Mouse (Mus musculus) G1E (cell line): ENCODE measurements around the gene Gm42669. TPM values are rescaled to one million over a fixed set of nuclear protein-coding genes. Genes with fewer than 3 reads are reported as not detected.

Source experiments
- ATAC-seq: 2 replicates; pipeline ENCODE4 v1.8.0; 2016; ENCODE audit warnings: mild to moderate bottlenecking; ENCODE audit not compliant: insufficient number of reproducible peaks, poor library complexity, low FRiP score, severe bottlenecking; ENCODE audit errors: extremely low read depth
- DNase-seq: peaks from one replicate; pipeline ENCODE4 v3.0.0; 2012; ENCODE audit warnings: low spot score
- H3K27me3 ChIP-seq: 2 replicates; pipeline ENCODE4 v1.6.1; 2012; ENCODE audit warnings: mild to moderate bottlenecking, low read length, inconsistent platforms; ENCODE audit not compliant: insufficient read depth
- H3K36me3 ChIP-seq: replicated peaks from 2 replicates; pipeline ENCODE3; 2012; ENCODE audit warnings: mild to moderate bottlenecking, inconsistent platforms
- H3K4me1 ChIP-seq: 2 replicates; pipeline ENCODE4 v1.6.1; 2012; ENCODE audit warnings: low read depth, low read length, inconsistent platforms, mixed read lengths; ENCODE audit not compliant: insufficient read depth
- H3K4me3 ChIP-seq: 2 replicates; pipeline ENCODE4 v1.5.1; 2012; ENCODE audit warnings: low read depth, mild to moderate bottlenecking, inconsistent platforms, low read length, moderate library complexity, mixed read lengths
- H3K9me3 ChIP-seq: replicated peaks from 2 replicates; pipeline ENCODE4 v1.6.1; 2012; ENCODE audit warnings: inconsistent platforms
- CTCF ChIP-seq: IDR thresholded peaks from 2 replicates; pipeline ENCODE4 v1.5.1; 2012; ENCODE audit warnings: low read depth, low read length, inconsistent platforms, mixed read lengths
- GATA1 ChIP-seq: IDR thresholded peaks from 2 replicates; pipeline ENCODE4 v1.6.1; 2012; ENCODE audit warnings: borderline replicate concordance, low read length, inconsistent platforms, mixed read lengths
- GATA2 ChIP-seq: IDR thresholded peaks from 2 replicates; pipeline ENCODE4 v1.6.1; 2012; ENCODE audit warnings: low read depth, low read length, inconsistent platforms, borderline replicate concordance
- POLR2AphosphoS5 ChIP-seq: IDR thresholded peaks from 2 replicates; pipeline ENCODE4 v1.6.1; 2012; ENCODE audit warnings: low read depth, low read length, inconsistent platforms; ENCODE audit not compliant: insufficient replicate concordance
- TAL1 ChIP-seq: conservative IDR thresholded peaks from 2 replicates; pipeline ENCODE4 v1.6.1; 2012; ENCODE audit warnings: low read depth, low read length, inconsistent platforms, mixed read lengths
- polyA plus RNA-seq: library from polyadenylated mRNA; stranded (reverse); fragments of >175 nt; gene quantifications from 2 replicates; pipeline ENCODE4 v1.2.3, GENCODE M21; 2012
- total RNA-seq, 2 experiments: library from RNA; stranded (forward) in 1 of 2; stranded (reverse) in 1 of 2; fragments of 200-1000 nt in 1 of 2; fragments of >200 nt in 1 of 2; fragmentation: Nextera tagmentation in 1 of 2; gene quantifications; 2 replicates each; pipeline ENCODE4 v1.2.3; 2014 to 2017

Gene Gm42669
- total and polyA plus RNA-seq, 3 experiments: 0.16 to 0.20 TPM; not detected in 1

- Histone ChIP-seq H3K27me3 (no peaks in the 10 kb centered on the region), H3K4me1 (no peaks in the 10 kb centered on the region), H3K36me3 (peaks cover 12% of the 10 kb centered on the region), H3K9me3 (peaks cover 2% of the 10 kb centered on the region; the same call in 1 of the 2 replicates), H3K4me3 (no peak overlapping the region)
- DNase-seq (no peak), ATAC-seq (no peak)
- no peak for TF ChIP-seq TAL1
- TF ChIP-seq GATA2: no peak
Measured at GRCm38 (mm10) chr5:107498806-107499310, 8.6 kb upstream of the Gm42669 start.

DNA sequence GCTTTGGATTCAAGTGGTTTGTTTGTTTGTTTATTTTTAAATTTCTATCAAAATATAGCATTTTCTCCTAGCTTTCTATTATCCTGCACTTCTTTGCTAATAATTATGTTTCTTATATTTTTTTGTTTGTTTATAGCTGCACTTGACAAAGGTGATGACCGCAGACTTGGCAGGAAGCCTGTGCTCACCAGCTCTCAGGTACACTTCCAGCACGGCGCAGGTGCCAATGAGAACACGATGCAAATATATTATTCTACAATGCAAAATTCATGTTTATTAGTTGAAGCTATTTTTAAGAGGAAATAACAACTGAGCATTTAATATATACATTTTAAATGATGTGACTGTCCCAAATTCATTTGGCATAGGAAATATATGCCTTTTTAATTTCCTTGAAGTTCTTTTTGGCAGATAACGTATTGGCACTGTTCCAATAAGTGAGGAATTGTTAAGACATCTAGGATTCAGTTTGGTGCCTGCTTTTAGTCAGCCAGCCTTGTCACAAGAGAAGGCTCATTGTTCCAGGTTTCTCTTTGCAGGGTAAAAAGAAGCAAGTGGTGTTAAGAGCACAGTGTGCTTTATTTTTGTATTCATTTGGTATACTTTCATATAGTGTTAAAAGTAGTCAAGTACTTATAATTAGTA lies 7.4 kb upstream of the Gm42669 start:
- Histone ChIP-seq H3K9me3 (no peaks in the 10 kb centered on the region), H3K36me3 (peaks cover 14% of the 10 kb centered on the region), H3K4me1 (no peaks in the 10 kb centered on the region), H3K4me3 (no peak overlapping the region), H3K27me3 (no peaks in the 10 kb centered on the region)
- TF ChIP-seq CTCF (no peak), TAL1 (no peak), POLR2AphosphoS5 (no peak), GATA1 (no peak), GATA2 (no peak)
- DNase-seq (no peak), ATAC-seq (no peak)

DNA sequence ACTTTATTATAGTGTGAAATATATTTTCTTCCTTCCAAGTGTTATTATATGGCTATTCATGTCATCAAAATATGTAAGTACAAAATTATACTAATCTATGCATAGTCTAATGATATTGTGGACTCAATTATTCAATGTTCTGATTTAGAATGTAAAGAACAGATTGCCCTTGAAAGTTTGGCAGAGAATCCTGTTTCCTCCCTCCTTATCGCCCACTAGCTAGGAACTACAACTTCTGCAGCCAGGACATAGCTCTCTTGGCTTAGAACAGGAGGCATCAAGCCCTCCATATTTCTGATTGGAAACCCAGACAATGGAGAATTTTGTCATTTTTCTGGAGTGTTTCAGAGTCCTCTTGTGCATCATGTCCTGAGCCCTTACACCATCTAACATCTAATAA lies 6.7 kb upstream of the Gm42669 start:
- ATAC-seq: no peak
- Histone ChIP-seq H3K4me1 (no peaks in the 10 kb centered on the region), H3K27me3 (no peaks in the 10 kb centered on the region), H3K4me3 (no peak overlapping the region), H3K9me3 (no peaks in the 10 kb centered on the region), H3K36me3 (peaks cover 17% of the 10 kb centered on the region)
- no peak for DNase-seq
- no peak for TF ChIP-seq GATA2
- no peak for TF ChIP-seq TAL1
- TF ChIP-seq POLR2AphosphoS5: no peak
- TF ChIP-seq GATA1: no peak
- no peak for TF ChIP-seq CTCF

- Histone ChIP-seq H3K9me3 (no peaks in the 10 kb centered on the region), H3K4me1 (peaks cover 6% of the 10 kb centered on the region), H3K4me3 (no peak overlapping the region), H3K36me3 (peaks cover 9% of the 10 kb centered on the region), H3K27me3 (no peaks in the 10 kb centered on the region)
- ATAC-seq (no peak), DNase-seq (no peak)
- TF ChIP-seq TAL1 (no peak), POLR2AphosphoS5 (no peak), CTCF (no peak), GATA2 (no peak), GATA1 (no peak)
Measured at GRCm38 (mm10) chr5:107510503-107510902, 3.1 kb downstream of the Gm42669 start.

DNA sequence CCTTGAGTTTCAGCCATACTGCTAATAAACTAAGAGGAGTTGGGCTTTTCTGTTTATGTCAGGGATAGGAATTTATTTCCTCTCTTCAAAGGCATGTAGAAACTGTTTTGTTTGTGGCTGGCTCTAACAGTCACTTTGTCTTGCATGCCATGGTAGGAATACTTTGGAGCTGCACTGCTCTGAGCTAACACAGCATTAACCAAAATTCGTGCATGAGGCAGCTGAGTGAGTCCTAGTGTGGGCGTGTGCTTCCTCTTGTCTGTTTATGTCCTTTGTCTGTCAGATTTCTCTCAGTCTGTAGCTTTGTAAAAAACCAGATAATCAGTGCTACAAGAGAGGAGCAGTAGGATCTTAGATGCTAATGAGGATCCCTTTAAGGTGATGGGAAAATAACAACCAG lies 3.9 kb downstream of the Gm42669 start:
- TF ChIP-seq GATA1: no peak
- no peak overlapping the region for H3K4me3 ChIP-seq
- peaks cover 6% of the 10 kb centered on the region for H3K36me3 ChIP-seq
- H3K27me3 ChIP-seq: no peaks in the 10 kb centered on the region
- no peak for DNase-seq
- H3K9me3 ChIP-seq: no peaks in the 10 kb centered on the region
- H3K4me1 ChIP-seq: peaks cover 6% of the 10 kb centered on the region
- ATAC-seq: no peak

- Histone ChIP-seq H3K27me3 (peaks cover 5% of the 10 kb centered on the region), H3K9me3 (no peaks in the 10 kb centered on the region), H3K36me3 (no peaks in the 10 kb centered on the region), H3K4me3 (no peak overlapping the region), H3K4me1 (peaks cover 6% of the 10 kb centered on the region)
- DNase-seq (peak; percentile 29), ATAC-seq (peak; percentile 78)
- TF ChIP-seq TAL1 (no peak), GATA2 (no peak), GATA1 (no peak), POLR2AphosphoS5 (no peak), CTCF (peak; percentile 61)
Measured at GRCm38 (mm10) chr5:107513583-107513982, 6.2 kb downstream of the Gm42669 start.

GRCm38 (mm10) chr5:107515453-107515852 lies 8.0 kb downstream of the Gm42669 start:
- no peak for TF ChIP-seq TAL1
- no peak for TF ChIP-seq POLR2AphosphoS5
- no peak for TF ChIP-seq GATA1
- TF ChIP-seq GATA2: no peak
- TF ChIP-seq CTCF: no peak
- ATAC-seq (peak; percentile 23; the same call in 1 of the 2 replicates), DNase-seq (no peak)

More at GRCm38 (mm10) chr5:107515453-107515852, 8.0 kb downstream of the Gm42669 start:
- Histone ChIP-seq H3K4me3 (no peak overlapping the region), H3K36me3 (no peaks in the 10 kb centered on the region), H3K9me3 (no peaks in the 10 kb centered on the region), H3K4me1 (peaks cover 6% of the 10 kb centered on the region), H3K27me3 (peaks cover 9% of the 10 kb centered on the region)
